Mouse (Mus musculus): ENCODE data around the gene Pde7b. TPM values are rescaled to one million over a fixed set of nuclear protein-coding genes. Genes with fewer than 3 reads are reported as not detected.

Pde7b gene
- total RNA-seq, 2 experiments from 2014 or later, result 11.5 to 15.9 TPM

DNA sequence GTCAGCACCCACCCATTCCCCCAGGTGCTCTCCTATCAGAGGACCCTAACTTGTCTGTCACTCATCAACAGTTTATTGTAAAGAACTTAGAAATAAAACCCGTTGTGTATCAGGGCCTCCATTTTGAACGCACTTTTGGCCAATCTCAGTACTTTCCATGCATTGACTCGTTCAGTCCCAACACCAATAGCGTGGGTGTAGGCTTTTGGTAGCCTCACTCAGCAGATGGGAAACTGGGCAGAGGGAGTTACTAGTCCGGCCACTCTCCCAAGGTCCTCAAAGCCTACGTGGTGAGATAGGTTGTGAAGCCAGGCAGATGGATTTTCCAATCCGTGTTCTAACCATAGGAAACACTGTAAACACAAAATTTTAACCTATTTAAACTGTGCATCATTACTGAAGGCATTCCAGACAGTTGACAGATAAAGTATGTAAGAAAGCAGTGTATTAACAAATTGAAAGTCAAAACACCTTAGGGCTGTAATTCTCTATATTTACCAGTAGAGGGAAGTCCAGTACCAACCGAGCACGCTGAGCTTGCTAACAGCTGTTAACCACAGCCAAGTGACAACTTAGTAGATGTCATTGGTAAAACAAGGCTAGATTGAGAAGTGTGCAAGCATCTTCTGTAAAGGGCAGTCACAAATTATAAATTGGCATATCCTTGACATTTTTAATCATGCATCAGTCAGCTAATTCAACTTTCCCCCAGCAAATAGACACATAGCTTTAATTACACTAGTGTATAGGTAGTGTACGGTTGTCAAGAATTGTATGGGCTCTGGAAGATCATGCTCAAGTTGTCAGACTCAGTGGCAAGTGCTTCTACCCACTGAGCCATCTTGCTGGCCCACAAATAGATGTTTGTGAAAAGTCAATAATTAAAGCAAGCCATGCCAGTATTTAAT, 363.1 kb downstream of the Pde7b start:
- DNase-seq, result peak; percentile 15 to 17

DNA sequence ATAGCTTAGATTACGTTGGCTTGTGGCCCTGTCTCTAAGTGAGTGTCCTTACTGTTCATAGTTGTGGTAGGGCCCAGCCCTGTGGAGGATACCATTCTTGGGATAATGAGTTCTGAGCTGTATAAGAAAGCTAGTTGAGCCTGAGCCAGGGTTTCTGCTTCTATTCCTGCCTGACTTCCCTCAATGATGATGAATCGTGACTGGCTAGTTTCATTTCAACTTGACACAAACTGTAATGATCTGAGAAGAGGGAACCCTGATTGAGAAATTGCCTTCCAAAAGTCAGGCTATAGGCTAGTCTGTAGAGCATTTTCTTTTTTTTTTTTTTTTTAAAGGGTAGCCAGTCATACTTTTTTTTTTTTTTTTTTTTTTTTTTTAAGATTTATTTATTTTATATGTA, 376.0 kb downstream of the Pde7b start:
- DNase-seq, result no peak

Other genes starting within 250 kb of the Pde7b start
- gene Ahi1, start 227.5 kb upstream of the Pde7b start, total RNA-seq (2021), result 10 to 100 TPM; 29.3 to 40.2 TPM

Data from adrenal gland, postnatal 36 days (tissue).